Mouse (Mus musculus) CH12.LX (cell line): Measurements from ENCODE around the gene Pacs1.

ENCODE experiments used
- CTCF ChIP-seq, 2 experiments: IDR thresholded peaks in 1 of 2; conservative IDR thresholded peaks in 1 of 2; 2 replicates each; pipeline ENCODE4 v1.5.1; 2011 to 2012; ENCODE audit warnings: low read depth in 2 of 2, low read length in 2 of 2, improper control_type of control experiment in 1 of 2, inconsistent platforms in 1 of 2, mild to moderate bottlenecking in 1 of 2, moderate library complexity in 1 of 2
- E2F4 ChIP-seq: IDR thresholded peaks from 2 replicates; pipeline ENCODE4 v1.6.1; 2011; ENCODE audit warnings: low read depth, low read length, improper control_type of control experiment; ENCODE audit not compliant: insufficient replicate concordance
- IRF4 ChIP-seq: IDR thresholded peaks from 2 replicates; pipeline ENCODE4 v1.6.1; 2014; ENCODE audit warnings: low read depth, mild to moderate bottlenecking, inconsistent platforms, low read length, improper control_type of control experiment
- JUN ChIP-seq: IDR thresholded peaks from 2 replicates; pipeline ENCODE4 v1.6.1; 2011; ENCODE audit warnings: low read depth, mild to moderate bottlenecking, low read length, improper control_type of control experiment, moderate library complexity; ENCODE audit not compliant: insufficient read depth
- JUND ChIP-seq: conservative IDR thresholded peaks from 2 replicates; pipeline ENCODE4 v1.6.1; 2011; ENCODE audit warnings: low read depth, low read length, improper control_type of control experiment
- MAX ChIP-seq: IDR thresholded peaks from 2 replicates; pipeline ENCODE4 v1.6.1; 2011; ENCODE audit warnings: low read length, improper control_type of control experiment
- MAZ ChIP-seq: IDR thresholded peaks from 2 replicates; pipeline ENCODE4 v1.6.1; 2012; ENCODE audit warnings: low read depth, mild to moderate bottlenecking, inconsistent platforms, low read length, improper control_type of control experiment, moderate library complexity
- POLR2A ChIP-seq: IDR thresholded peaks from 2 replicates; pipeline ENCODE4 v1.6.1; 2011; ENCODE audit warnings: low read depth, mild to moderate bottlenecking, improper control_type of control experiment, low read length
- TCF12 ChIP-seq: IDR thresholded peaks from 2 replicates; pipeline ENCODE4 v1.6.1; 2014; ENCODE audit warnings: low read depth, mild to moderate bottlenecking, inconsistent platforms, low read length, improper control_type of control experiment
- USF1 ChIP-seq: IDR thresholded peaks from 2 replicates; pipeline ENCODE4 v1.6.1; 2014; ENCODE audit warnings: low read depth, mild to moderate bottlenecking, inconsistent platforms, low read length, improper control_type of control experiment
- USF2 ChIP-seq: conservative IDR thresholded peaks from 2 replicates; pipeline ENCODE4 v1.6.1; 2011; ENCODE audit warnings: low read depth, low read length, improper control_type of control experiment
- ZKSCAN1 ChIP-seq: IDR thresholded peaks from 2 replicates; pipeline ENCODE4 v1.6.1; 2012; ENCODE audit warnings: low read depth, inconsistent platforms, low read length, improper control_type of control experiment, borderline replicate concordance

GRCm38 (mm10) chr19:5268875-5269274 lies 4.0 kb downstream of the Pacs1 start:
- TF ChIP-seq CTCF (conservative IDR thresholded peaks at IDR 0.05 in 1 of 2, IDR thresholded peaks at IDR 0.05 in 1 of 2; ENCODE audit: low read depth in 2 of 2, low read length in 2 of 2) (no peak), IRF4 (peak; percentile 33; the same call in 1 of the 2 replicates), E2F4 (no peak), POLR2A (no peak), JUND (no peak), ZKSCAN1 (no peak), TCF12 (no peak), MAZ (no peak), MAX (no peak), JUN (no peak), USF2 (no peak), USF1 (no peak)
